Mouse (Mus musculus) MEL (cell line): ENCODE results near the gene Mlxip. TPM values are rescaled to one million over a fixed set of nuclear protein-coding genes. Genes with fewer than 3 reads are reported as not detected.

Experiments
- DNase-seq: peaks from one replicate; pipeline ENCODE4 v3.0.0; 2011; ENCODE audit warnings: low read depth, low spot score
- H3K27ac ChIP-seq: 2 replicates; pipeline ENCODE4 v1.5.1; 2012; ENCODE audit warnings: low read depth, mild to moderate bottlenecking, control low read depth, low read length, moderate library complexity; ENCODE audit not compliant: control insufficient read depth
- H3K27me3 ChIP-seq, 2 experiments: fragments of 150-350 bp in 1 of 2; sonication (generic) in 1 of 2; 2 replicates each; pipeline ENCODE4 v1.6.1; 2012; ENCODE audit warnings: low read length in 2 of 2, mild to moderate bottlenecking in 2 of 2, improper control_type of control experiment in 1 of 2, moderate library complexity in 1 of 2; ENCODE audit not compliant: insufficient read depth in 2 of 2, control insufficient read depth in 1 of 2
- H3K36me3 ChIP-seq, 2 experiments: 2 replicates each; pipeline ENCODE4 v1.6.1; 2012 to 2014; ENCODE audit warnings: low read length in 2 of 2, improper control_type of control experiment in 1 of 2, inconsistent platforms in 1 of 2, mild to moderate bottlenecking in 1 of 2; ENCODE audit not compliant: insufficient read depth in 2 of 2, control insufficient read depth in 1 of 2
- H3K4me1 ChIP-seq, 2 experiments: fragments of 150-350 bp in 1 of 2; sonication (generic) in 1 of 2; 2 replicates each; pipeline ENCODE4 v1.6.1; 2012; ENCODE audit warnings: low read length in 2 of 2, improper control_type of control experiment in 1 of 2, mild to moderate bottlenecking in 1 of 2; ENCODE audit not compliant: insufficient read depth in 2 of 2, control insufficient read depth in 1 of 2
- H3K4me3 ChIP-seq, 2 experiments: fragments of 150-350 bp in 1 of 2; sonication (generic) in 1 of 2; 2 replicates each; pipeline ENCODE4 v1.5.1; 2012; ENCODE audit warnings: low read depth in 2 of 2, low read length in 2 of 2, mild to moderate bottlenecking in 2 of 2, moderate library complexity in 2 of 2, control low read depth in 1 of 2, improper control_type of control experiment in 1 of 2; ENCODE audit not compliant: control insufficient read depth in 1 of 2, insufficient read depth in 1 of 2
- H3K79me2 ChIP-seq: 2 replicates; pipeline ENCODE4 v1.6.1; 2012; ENCODE audit warnings: mild to moderate bottlenecking, low read length, moderate library complexity; ENCODE audit not compliant: control insufficient read depth, poor library complexity, insufficient read depth
- H3K9ac ChIP-seq: 2 replicates; pipeline ENCODE4 v1.6.1; 2012; ENCODE audit warnings: low read depth, mild to moderate bottlenecking, control low read depth, low read length, moderate library complexity; ENCODE audit not compliant: control insufficient read depth, poor library complexity, severe bottlenecking
- H3K9me3 ChIP-seq: fragments of 150-350 bp; sonication (generic); replicated peaks from 2 replicates; pipeline ENCODE4 v1.6.1; 2012; ENCODE audit warnings: mild to moderate bottlenecking, low read length, improper control_type of control experiment, moderate library complexity; ENCODE audit not compliant: insufficient read depth
- BHLHE40 ChIP-seq: IDR thresholded peaks from 2 replicates; pipeline ENCODE4 v1.6.1; 2012; ENCODE audit warnings: low read depth, mild to moderate bottlenecking, inconsistent platforms, low read length, improper control_type of control experiment, borderline replicate concordance
- CHD1 ChIP-seq: IDR thresholded peaks from 2 replicates; pipeline ENCODE4 v1.6.1; 2012; ENCODE audit warnings: low read depth, mild to moderate bottlenecking, inconsistent platforms, low read length, improper control_type of control experiment
- CHD2 ChIP-seq: IDR thresholded peaks from 2 replicates; pipeline ENCODE4 v1.6.1; 2011; ENCODE audit warnings: low read length, improper control_type of control experiment
- ELF1 ChIP-seq: IDR thresholded peaks from 2 replicates; pipeline ENCODE4 v1.6.1; 2014; ENCODE audit warnings: low read depth, mild to moderate bottlenecking, inconsistent platforms, low read length, improper control_type of control experiment, moderate library complexity
- EP300 ChIP-seq, 2 experiments: IDR thresholded peaks; 2 replicates each; pipeline ENCODE4 v1.6.1; 2011; ENCODE audit warnings: improper control_type of control experiment in 2 of 2, low read length in 2 of 2, low read depth in 1 of 2, mild to moderate bottlenecking in 1 of 2
- ETS1 ChIP-seq: IDR thresholded peaks from 2 replicates; pipeline ENCODE4 v1.6.1; 2012; ENCODE audit warnings: low read depth, mild to moderate bottlenecking, inconsistent platforms, low read length, improper control_type of control experiment, moderate library complexity
- GATA1 ChIP-seq: IDR thresholded peaks from 2 replicates; pipeline ENCODE4 v1.6.1; 2011; ENCODE audit warnings: low read depth, low read length, improper control_type of control experiment
- JUND ChIP-seq: IDR thresholded peaks from 2 replicates; pipeline ENCODE4 v1.6.1; 2011; ENCODE audit warnings: low read depth, mild to moderate bottlenecking, improper control_type of control experiment, low read length
- KAT2A ChIP-seq: conservative IDR thresholded peaks from 2 replicates; pipeline ENCODE4 v1.6.1; 2012; ENCODE audit warnings: low read depth, low read length, improper control_type of control experiment, inconsistent platforms
- MAZ ChIP-seq: IDR thresholded peaks from 2 replicates; pipeline ENCODE4 v1.6.1; 2012; ENCODE audit warnings: low read depth, mild to moderate bottlenecking, inconsistent platforms, low read length, improper control_type of control experiment
- MEF2A ChIP-seq: IDR thresholded peaks from 2 replicates; pipeline ENCODE4 v1.6.1; 2014; ENCODE audit warnings: low read depth, mild to moderate bottlenecking, inconsistent platforms, low read length, improper control_type of control experiment; ENCODE audit not compliant: poor library complexity, insufficient replicate concordance, severe bottlenecking; ENCODE audit errors: extremely low read depth
- MXI1 ChIP-seq: IDR thresholded peaks from 2 replicates; pipeline ENCODE4 v1.6.1; 2011; ENCODE audit warnings: mild to moderate bottlenecking, low read depth, low read length, improper control_type of control experiment
- MYC ChIP-seq: IDR thresholded peaks from 2 replicates; pipeline ENCODE4 v1.6.1; 2011; ENCODE audit warnings: low read depth, mild to moderate bottlenecking, low read length, improper control_type of control experiment, moderate library complexity
- POLR2AphosphoS5 ChIP-seq: IDR thresholded peaks from 2 replicates; pipeline ENCODE4 v1.6.1; 2012; ENCODE audit warnings: low read depth, borderline replicate concordance, mild to moderate bottlenecking, inconsistent platforms, low read length, moderate library complexity, mixed read lengths
- RCOR1 ChIP-seq: IDR thresholded peaks from 2 replicates; pipeline ENCODE4 v1.6.1; 2012; ENCODE audit warnings: low read depth, mild to moderate bottlenecking, inconsistent platforms, low read length, improper control_type of control experiment
- SIN3A ChIP-seq: IDR thresholded peaks from 2 replicates; pipeline ENCODE4 v1.6.1; 2012; ENCODE audit warnings: low read length, improper control_type of control experiment, inconsistent platforms
- TAL1 ChIP-seq: IDR thresholded peaks from 2 replicates; pipeline ENCODE4 v1.6.1; 2012; ENCODE audit warnings: mild to moderate bottlenecking, inconsistent platforms, low read length, moderate library complexity, mixed read lengths
- UBTF ChIP-seq: IDR thresholded peaks from 2 replicates; pipeline ENCODE4 v1.6.1; 2012; ENCODE audit warnings: low read depth, mild to moderate bottlenecking, inconsistent platforms, low read length, improper control_type of control experiment, moderate library complexity, borderline replicate concordance; ENCODE audit not compliant: insufficient read depth
- USF2 ChIP-seq, 2 experiments: IDR thresholded peaks; 2 replicates each; pipeline ENCODE4 v1.6.1; 2011 to 2012; ENCODE audit warnings: improper control_type of control experiment in 2 of 2, low read length in 2 of 2, borderline replicate concordance in 1 of 2, inconsistent platforms in 1 of 2, low read depth in 1 of 2, mild to moderate bottlenecking in 1 of 2; ENCODE audit not compliant: insufficient read depth in 1 of 2
- ZMIZ1 ChIP-seq: IDR thresholded peaks from 2 replicates; pipeline ENCODE4 v1.6.1; 2012; ENCODE audit warnings: low read depth, mild to moderate bottlenecking, inconsistent platforms, low read length, improper control_type of control experiment, moderate library complexity
- polyA plus RNA-seq, 2 experiments: library from polyadenylated mRNA; stranded (reverse) in 1 of 2; unstranded in 1 of 2; fragments of >175 nt in 1 of 2; fragments of >200 nt in 1 of 2; gene quantifications; 2 replicates each; pipeline versions ENCODE4 v1.2.1 to v1.2.4; 2012; ENCODE audit warnings: low replicate concordance in 2 of 2, low read depth in 1 of 2; ENCODE audit not compliant: insufficient read length in 2 of 2, insufficient read depth in 1 of 2, missing spikeins in 1 of 2
- total RNA-seq: library from RNA; depleted of rRNA; stranded (reverse); fragments of 300-350 nt; gene quantifications from 2 replicates; pipeline ENCODE4 v1.2.3, GENCODE M21; 2012

Mlxip gene
- total and polyA plus RNA-seq, 3 experiments = 5.2 to 21.9 TPM; not detected in 1

DNA sequence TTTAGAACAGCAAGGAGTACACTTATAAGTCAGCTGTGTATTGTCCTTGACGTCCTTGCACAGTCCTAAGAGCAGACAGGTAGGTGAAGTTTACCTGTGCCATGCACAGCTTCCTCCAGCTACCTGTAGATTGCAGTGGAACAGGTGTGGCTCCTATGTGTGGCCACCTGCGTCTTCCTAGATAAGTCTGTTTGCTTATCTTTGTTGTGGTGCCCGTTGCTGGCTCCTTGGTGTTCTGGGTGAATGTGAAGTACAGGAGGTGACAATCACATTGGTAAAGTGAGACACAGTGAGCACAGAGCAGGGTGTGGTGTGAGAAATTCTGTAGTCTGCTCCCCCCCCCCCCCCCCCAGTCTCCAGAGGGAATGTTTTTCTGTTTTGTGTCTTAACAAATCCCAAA is 21.6 kb downstream of the Mlxip start:
- peaks cover 1 to 18% of the 10 kb centered on the region in 2 experiments for H3K36me3 ChIP-seq
- H3K27me3 ChIP-seq = no peaks in the 10 kb centered on the region
- peaks cover 20% of the 10 kb centered on the region for H3K79me2 ChIP-seq
- no peaks in the 10 kb centered on the region for H3K9me3 ChIP-seq
- TF ChIP-seq MAZ (no peak), SIN3A (no peak), RCOR1 (no peak), ELF1 (no peak), POLR2AphosphoS5 (no peak), ETS1 (no peak), MXI1 (no peak), BHLHE40 (no peak), TAL1 (no peak), CHD1 (no peak), CHD2 (no peak), UBTF (no peak), KAT2A (no peak), ZMIZ1 (no peak), JUND (no peak), MYC (no peak), USF2 (IDR thresholded peaks at IDR 0.05; ENCODE audit: borderline replicate concordance in 1 of 2, insufficient read depth in 1 of 2, low read depth in 1 of 2, low read length in 2 of 2) (no peak), GATA1 (no peak), EP300 (IDR thresholded peaks at IDR 0.05; ENCODE audit: low read depth in 1 of 2, low read length in 2 of 2) (no peak), MEF2A (no peak)
- no peak overlapping the region for H3K9ac ChIP-seq
- H3K4me3 ChIP-seq = no peak overlapping the region
- DNase-seq = no peak
- H3K27ac ChIP-seq = no peak overlapping the region
- peaks cover 5 to 23% of the 10 kb centered on the region in 2 experiments; a peak in 3 of 4 replicates for H3K4me1 ChIP-seq
